Mouse (Mus musculus) cerebellum, adult 2 months (tissue): ENCODE measurements at regions not wholly inside any gene's neighbourhood (a gene's known extent, or its start where the extent isn't known, plus 50 kb on each side); places are given as distances from the start of the nearest gene placed in this dataset.

Source experiments
- DNase-seq, 2 experiments: peaks; one replicate each; pipeline ENCODE4 v3.0.0; 2021
- H3K27ac ChIP-seq: fragments of 200-500 bp; 2 replicates; pipeline ENCODE4 v1.5.1; 2012; ENCODE audit warnings: low read length, control low read depth, inconsistent platforms; ENCODE audit not compliant: insufficient read depth
- H3K27me3 ChIP-seq: fragments of 200-500 bp; 2 replicates; pipeline ENCODE4 v1.6.1; 2012; ENCODE audit warnings: inconsistent platforms, mild to moderate bottlenecking, low read length, moderate library complexity; ENCODE audit not compliant: control insufficient read depth, insufficient read depth
- H3K4me1 ChIP-seq: fragments of 200-500 bp; 2 replicates; pipeline ENCODE4 v1.6.1; 2011; ENCODE audit warnings: low read length; ENCODE audit not compliant: control insufficient read depth, insufficient read depth
- H3K4me3 ChIP-seq: fragments of 200-500 bp; replicated peaks from 2 replicates; pipeline ENCODE3; 2011; ENCODE audit warnings: mild to moderate bottlenecking, low read depth, low read length, control low read depth; ENCODE audit not compliant: insufficient read depth
- CTCF ChIP-seq: fragments of 200-500 bp; IDR thresholded peaks from 2 replicates; pipeline ENCODE4 v1.5.1; 2011; ENCODE audit warnings: low read depth, mild to moderate bottlenecking, control low read depth, low read length, moderate library complexity, borderline replicate concordance; ENCODE audit not compliant: insufficient read depth
- POLR2A ChIP-seq: fragments of 200-500 bp; IDR thresholded peaks from 2 replicates; pipeline ENCODE4 v1.6.1; 2011; ENCODE audit warnings: low read length, control low read depth, borderline replicate concordance; ENCODE audit not compliant: insufficient read depth
- WGBS: fragments of 180-500 bp; shearing (Covaris S2); methylation state at CpG from one replicate; pipeline ENCODE4 v1.1.7; 2018; 5-methylcytosine and 5-hydroxymethylcytosine counted together

GRCm38 (mm10) chr14:74219761-74220160, 420.9 kb upstream of the Htr2a start:
- DNase-seq, result no peak
- H3K27ac ChIP-seq, result no peak overlapping the region
- WGBS, result 68% methylated on average over 3 of the region's 3 CpGs
- TF ChIP-seq POLR2A (no peak), CTCF (no peak)
- H3K27me3 ChIP-seq, result no peaks in the 10 kb centered on the region
- H3K4me3 ChIP-seq, result no peak overlapping the region
- H3K4me1 ChIP-seq, result no peaks in the 10 kb centered on the region

- 45% methylated on average over 1 of the region's 1 CpGs for WGBS
Measured at GRCm38 (mm10) chr14:74222093-74222492, 418.5 kb upstream of the Htr2a start.

GRCm38 (mm10) chr14:74229560-74230187, 411.0 kb upstream of the Htr2a start:
- 64% methylated on average over 5 of the region's 5 CpGs for WGBS
- DNase-seq, result no peak

More at GRCm38 (mm10) chr14:74222093-74222492, 418.5 kb upstream of the Htr2a start:
- TF ChIP-seq POLR2A (no peak), CTCF (no peak)
- no peak overlapping the region for H3K4me3 ChIP-seq
- DNase-seq, result no peak
- H3K27me3 ChIP-seq, result no peaks in the 10 kb centered on the region
- no peak overlapping the region for H3K27ac ChIP-seq
- H3K4me1 ChIP-seq, result no peaks in the 10 kb centered on the region

GRCm38 (mm10) chr14:74240212-74240611, 400.4 kb upstream of the Htr2a start:
- no peaks in the 10 kb centered on the region for H3K27me3 ChIP-seq
- WGBS, result 86% methylated on average over 2 of the region's 2 CpGs
- TF ChIP-seq CTCF, result no peak
- no peak for TF ChIP-seq POLR2A

More at GRCm38 (mm10) chr14:74229560-74230187, 411.0 kb upstream of the Htr2a start:
- Histone ChIP-seq H3K4me3 (no peak overlapping the region), H3K27me3 (no peaks in the 10 kb centered on the region), H3K4me1 (no peaks in the 10 kb centered on the region), H3K27ac (no peak overlapping the region)
- TF ChIP-seq CTCF, result no peak
- no peak for TF ChIP-seq POLR2A

GRCm38 (mm10) chr14:74249263-74249878, 391.3 kb upstream of the Htr2a start:
- Histone ChIP-seq H3K27me3 (no peaks in the 10 kb centered on the region; the same call in 1 of the 2 replicates), H3K4me1 (no peaks in the 10 kb centered on the region), H3K27ac (no peak overlapping the region), H3K4me3 (no peak overlapping the region)
- DNase-seq, result no peak
- no peak for TF ChIP-seq POLR2A
- TF ChIP-seq CTCF, result no peak
- WGBS, result 58% methylated on average over 5 of the region's 5 CpGs

More at GRCm38 (mm10) chr14:74240212-74240611, 400.4 kb upstream of the Htr2a start:
- no peaks in the 10 kb centered on the region for H3K4me1 ChIP-seq
- no peak for DNase-seq
- H3K4me3 ChIP-seq, result no peak overlapping the region
- no peak overlapping the region for H3K27ac ChIP-seq

- Histone ChIP-seq H3K27me3 (no peaks in the 10 kb centered on the region; the same call in 1 of the 2 replicates), H3K27ac (no peak overlapping the region), H3K4me1 (no peaks in the 10 kb centered on the region), H3K4me3 (no peak overlapping the region)
- 78% methylated on average over 2 of the region's 2 CpGs for WGBS
- TF ChIP-seq CTCF, result no peak
- TF ChIP-seq POLR2A, result no peak
- no peak for DNase-seq
Measured at GRCm38 (mm10) chr14:74250021-74250420, 390.6 kb upstream of the Htr2a start.

GRCm38 (mm10) chr14:74252189-74253145, 388.2 kb upstream of the Htr2a start:
- TF ChIP-seq POLR2A, result no peak
- no peak overlapping the region for H3K4me3 ChIP-seq
- no peaks in the 10 kb centered on the region for H3K27me3 ChIP-seq
- H3K4me1 ChIP-seq, result no peaks in the 10 kb centered on the region
- no peak overlapping the region for H3K27ac ChIP-seq
- 74% methylated on average over 10 of the region's 10 CpGs for WGBS
- no peak for DNase-seq
